Mouse (Mus musculus) c-Kit-positive CD71-positive TER-119-positive erythroid progenitor cells, embryonic 14.5 days (primary cell): Measurements from ENCODE around the gene Ncstn.

Source experiments
- DNase-seq: peaks from one replicate; pipeline ENCODE4 v3.0.0-alpha.2; 2013; ENCODE audit warnings: low spot score

Gene Ncstn

DNA sequence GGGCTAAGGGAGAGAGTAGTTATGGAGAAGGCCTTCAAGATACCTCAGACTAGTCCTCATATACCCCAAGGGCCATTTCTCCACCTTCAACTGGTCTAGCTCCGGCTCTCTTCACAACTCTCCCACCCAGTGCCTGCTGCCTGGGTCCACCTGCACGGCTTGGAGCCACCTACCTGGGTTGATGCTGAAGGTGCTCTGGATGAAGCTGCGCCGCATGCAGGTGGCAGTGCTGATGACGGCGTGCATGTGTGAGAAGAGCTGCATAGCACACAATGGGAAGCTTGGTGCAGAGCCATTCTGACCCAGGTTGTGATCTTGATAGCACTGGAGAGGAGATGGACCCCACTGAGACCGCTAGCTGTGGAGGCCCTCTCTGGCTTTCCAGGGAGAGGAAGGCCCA is 10.0 kb downstream of the Ncstn start:
- DNase-seq, result no peak

- no peak for DNase-seq
Measured at GRCm38 (mm10) chr1:172071556-172071955, 11.0 kb downstream of the Ncstn start.

GRCm38 (mm10) chr1:172070227-172070626 is 12.4 kb downstream of the Ncstn start:
- no peak for DNase-seq

DNA sequence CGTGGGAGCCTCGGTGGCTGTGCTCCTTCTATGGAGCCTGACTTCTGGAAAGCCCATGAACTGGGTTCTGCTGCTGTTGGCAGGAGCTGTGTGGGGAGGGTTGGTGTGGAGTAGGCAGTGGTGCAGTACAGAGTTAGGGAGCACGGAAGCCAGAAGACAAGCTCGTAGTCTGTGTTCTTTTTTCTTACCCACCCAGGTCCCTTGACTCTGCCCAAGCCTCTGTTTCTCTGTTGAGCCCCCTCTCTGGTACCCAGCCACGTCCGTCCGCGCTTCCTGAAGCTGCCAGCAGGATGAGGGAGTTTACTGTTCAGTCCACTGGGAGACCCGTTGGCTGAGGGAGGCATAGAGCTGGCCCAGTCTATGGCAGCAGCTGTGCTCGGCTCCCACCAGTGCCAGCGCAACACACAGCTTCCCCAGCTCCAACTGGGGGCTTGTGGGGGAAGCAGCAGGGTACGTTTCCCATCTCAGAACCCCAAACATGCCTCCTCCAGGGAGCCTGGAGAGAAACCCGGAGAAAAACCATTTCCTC is 17.9 kb downstream of the Ncstn start:
- no peak for DNase-seq

- DNase-seq, result no peak
Measured at GRCm38 (mm10) chr1:172063291-172064023, 19.1 kb downstream of the Ncstn start.

GRCm38 (mm10) chr1:172062101-172062500 is 20.5 kb downstream of the Ncstn start:
- DNase-seq, result no peak

GRCm38 (mm10) chr1:172061217-172061616 is 21.4 kb downstream of the Ncstn start:
- no peak for DNase-seq

GRCm38 (mm10) chr1:172060659-172061058 is 21.9 kb downstream of the Ncstn start:
- no peak for DNase-seq

DNA sequence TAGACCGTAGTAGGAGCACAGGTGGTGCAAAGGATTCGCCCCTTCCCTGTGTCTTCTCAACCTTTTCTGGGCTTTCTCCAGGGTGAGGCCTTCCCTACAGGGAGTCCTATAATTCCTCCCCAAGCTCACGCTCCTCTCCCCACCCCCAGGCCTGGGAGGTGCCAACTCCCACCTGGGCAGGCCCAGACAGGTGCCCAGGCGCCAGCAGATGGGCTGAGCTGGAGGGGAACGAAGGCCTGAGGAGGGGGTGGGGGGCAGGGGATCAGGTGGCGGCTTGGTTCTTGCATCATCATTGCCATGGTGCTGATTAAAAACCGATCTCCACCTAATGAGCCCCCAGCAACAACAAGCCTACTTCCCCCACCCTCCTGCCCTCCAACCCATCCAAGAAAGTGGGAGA is 23.7 kb downstream of the Ncstn start:
- DNase-seq, result no peak

DNA sequence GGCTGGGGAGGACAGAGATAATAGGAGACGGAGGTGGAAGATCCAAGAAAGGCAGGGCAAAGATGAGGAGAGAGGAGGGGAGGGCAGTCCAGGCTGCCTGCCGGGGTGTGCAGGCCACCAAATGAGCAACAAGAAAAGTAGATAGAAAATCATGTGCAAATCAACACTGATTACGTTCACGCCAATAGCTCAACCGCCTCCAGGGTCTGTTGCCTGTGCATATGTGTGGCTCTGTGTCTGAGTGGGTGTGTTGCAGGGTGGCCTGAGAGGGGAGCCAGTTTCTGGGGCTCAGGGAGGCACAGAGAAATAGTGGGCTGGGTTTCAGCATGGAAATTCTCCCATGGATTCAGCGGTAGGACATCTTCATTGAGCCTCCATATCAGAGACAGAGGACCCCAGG is 24.3 kb downstream of the Ncstn start:
- no peak for DNase-seq

DNA sequence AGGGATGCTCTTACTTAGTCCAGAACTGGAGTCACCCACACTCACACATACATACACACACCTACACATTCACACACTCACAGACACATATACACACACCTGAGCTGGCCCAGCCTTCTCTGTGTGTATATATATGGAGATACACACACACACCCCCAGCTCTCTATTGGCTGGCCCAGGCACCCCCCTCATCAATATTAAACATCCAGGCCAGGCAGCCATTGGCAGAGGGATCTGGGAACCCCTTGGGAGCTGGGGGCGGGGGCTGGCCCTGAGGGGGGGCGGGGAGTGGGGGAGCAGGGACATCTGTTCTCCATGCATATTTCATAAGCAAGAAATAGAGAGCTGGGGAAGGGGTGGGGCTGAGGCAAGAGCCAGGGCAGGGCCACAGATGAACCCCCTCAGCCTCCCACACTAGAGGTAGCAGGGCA is 25.1 kb downstream of the Ncstn start, which contains the start of gene Nhlh1:
Gene Nhlh1, minus strand, starts transcription at position 83 of the 431 bp plus-strand sequence.
- no peak for DNase-seq

DNA sequence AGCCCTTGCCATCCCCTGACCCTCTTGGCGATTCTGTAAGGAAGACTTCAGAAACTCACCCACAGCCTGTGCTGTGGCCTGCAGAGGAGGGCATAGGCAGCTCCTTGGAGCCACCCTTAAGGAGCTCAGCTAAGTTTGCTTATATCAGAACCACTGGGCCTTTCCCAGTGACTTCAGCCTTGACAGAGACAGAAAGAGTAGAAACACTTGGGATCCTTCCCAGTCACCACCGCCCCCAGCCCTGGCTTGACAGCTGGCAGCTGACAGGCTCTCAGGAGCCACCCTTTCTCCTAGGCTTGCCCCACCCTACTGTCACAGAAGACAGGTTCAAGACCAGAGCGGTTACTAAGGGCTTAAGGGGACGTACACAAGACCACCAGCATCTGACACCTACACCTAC is 26.3 kb downstream of the Ncstn start:
- DNase-seq, result no peak

DNA sequence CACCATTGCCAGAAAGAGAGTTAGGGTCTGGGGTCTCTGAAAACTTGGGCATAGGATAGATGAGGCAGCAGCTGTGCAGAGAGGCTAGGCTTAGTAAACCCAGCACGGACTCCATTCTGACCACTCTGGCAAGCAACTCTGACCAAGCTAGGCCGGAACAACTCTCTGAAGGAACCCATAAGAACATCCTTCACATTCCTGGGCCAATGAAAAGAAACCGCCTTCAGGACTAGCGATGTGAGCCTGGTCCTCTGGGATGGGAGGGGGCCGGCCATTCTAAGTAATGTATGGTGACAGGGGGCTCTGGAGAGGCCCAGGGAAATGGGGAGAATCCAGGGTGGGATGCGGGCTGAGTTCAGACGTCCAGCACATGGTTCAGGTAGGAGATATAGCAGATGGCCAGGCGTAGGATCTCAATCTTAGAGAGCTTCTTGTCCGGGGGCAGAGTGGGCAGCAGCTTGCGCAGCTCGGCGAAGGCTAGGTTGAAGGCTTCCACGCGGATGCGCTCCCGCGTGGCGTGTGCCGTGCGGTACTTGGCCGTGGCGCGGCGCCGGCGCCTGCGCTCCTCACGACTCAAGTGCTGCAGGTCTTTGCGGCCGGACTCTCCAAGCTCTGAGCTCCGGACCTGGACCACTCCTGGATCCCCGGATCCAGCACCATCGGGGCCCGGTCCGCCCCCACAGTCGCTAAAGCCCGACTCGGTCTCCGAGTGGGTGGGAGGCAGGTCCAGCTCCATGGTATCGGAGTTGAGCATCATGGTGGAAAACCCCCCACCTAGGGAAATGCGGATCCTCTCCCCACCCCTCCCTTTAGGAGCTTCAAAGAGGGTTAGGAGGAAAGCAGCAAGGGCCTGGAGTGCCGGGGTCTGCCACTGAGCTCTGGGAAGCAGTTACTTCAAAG is 28.8 kb downstream of the Ncstn start:
- no peak for DNase-seq

- DNase-seq, result no peak
Measured at GRCm38 (mm10) chr1:172052766-172053279, 29.8 kb downstream of the Ncstn start.

DNA sequence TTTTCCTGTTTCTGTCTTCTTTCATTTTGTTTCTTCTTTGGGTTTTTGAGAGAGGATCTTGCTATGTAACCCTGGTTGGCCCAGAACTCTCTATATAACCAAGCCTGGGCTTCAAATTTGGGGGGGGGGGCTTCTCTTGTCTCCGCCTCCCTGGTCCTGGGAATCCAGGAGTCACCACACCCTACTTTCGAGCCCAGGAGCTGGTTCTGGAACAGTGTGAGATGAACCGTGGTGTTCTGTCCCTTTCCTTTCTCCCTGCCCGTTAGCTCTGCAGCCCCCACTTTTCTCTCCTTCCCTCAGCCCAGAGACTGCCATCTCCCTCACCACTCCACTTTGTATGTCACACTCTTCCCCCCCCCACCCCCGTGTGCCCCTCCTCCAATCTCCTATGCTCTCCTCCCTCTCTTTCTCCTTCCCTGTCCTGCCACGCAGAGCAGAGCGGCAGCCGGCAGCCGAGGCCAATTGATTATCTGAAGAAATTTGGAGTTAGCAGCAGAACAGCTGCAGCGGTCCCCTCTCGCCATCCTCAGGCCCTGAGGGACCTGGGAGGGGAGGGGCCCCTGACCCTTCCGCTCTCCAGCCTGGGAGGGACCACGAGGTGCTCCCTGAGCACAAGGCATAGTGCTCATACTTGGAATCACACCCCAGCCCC is 33.3 kb downstream of the Ncstn start:
- DNase-seq, result no peak

DNA sequence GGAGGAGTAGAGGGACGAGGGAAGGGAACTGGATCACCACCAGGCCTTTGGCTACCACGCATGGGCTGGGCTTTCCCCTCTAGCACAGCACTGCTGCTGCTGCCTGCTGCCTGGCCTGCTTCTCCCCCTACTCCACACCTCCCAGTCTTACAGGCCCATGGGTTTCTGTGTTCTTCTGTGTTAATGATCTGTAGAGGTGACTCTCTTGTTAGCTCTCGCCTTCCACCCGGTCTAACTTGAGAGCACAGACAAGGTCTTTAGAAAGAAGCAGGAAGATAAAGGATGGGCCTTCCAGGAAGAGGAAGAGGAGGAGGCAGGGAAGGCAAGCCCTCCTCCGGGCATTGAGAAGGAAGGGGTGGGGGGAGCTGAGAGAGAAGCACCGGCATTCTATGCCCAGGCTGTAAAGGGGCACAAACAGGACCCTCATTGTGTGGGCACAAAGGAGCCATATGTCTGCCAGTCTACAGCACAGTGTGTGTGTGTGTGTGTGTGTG is 34.3 kb downstream of the Ncstn start:
- no peak for DNase-seq

DNA sequence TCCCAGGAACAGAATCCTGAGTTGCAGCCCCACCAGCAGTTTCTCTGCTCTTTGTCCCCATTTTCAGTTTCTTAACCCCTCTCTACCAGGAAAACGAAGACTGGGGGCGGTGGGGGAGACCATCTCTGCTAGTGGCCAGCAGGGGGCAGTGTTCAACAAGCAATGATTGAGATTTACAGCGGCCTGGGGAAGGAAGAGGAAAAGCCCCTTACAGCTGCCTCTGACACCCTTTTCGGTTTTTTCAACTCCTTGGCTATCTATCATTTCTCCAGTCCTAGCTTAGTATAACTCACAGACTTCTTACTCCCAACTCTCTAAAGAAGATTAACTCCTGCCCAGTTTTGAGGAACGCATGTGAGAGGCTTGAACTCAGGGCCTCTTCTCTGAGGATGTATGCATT is 35.7 kb downstream of the Ncstn start:
- DNase-seq, result peak; percentile 70

- DNase-seq, result no peak
Measured at GRCm38 (mm10) chr1:172046410-172046809, 36.2 kb downstream of the Ncstn start.

DNA sequence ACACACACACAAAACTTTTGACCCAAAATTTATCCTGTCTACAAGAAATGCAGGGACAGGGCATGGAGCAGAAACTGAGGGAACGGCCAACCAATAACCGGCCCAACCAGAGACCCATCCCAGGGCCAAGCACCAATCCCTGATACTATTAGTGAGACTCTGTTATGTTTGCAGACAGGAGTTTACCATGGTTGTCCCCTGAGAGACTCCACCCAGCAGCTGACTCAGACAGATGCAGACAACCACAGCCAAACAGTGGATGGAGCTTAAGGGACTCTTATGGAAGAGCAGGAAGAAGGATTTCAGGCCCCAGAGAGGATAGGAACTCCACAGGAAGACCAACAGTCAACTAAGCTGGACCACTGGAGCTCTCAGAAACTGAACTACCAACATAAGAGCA is 52.7 kb downstream of the Ncstn start:
- no peak for DNase-seq

DNA sequence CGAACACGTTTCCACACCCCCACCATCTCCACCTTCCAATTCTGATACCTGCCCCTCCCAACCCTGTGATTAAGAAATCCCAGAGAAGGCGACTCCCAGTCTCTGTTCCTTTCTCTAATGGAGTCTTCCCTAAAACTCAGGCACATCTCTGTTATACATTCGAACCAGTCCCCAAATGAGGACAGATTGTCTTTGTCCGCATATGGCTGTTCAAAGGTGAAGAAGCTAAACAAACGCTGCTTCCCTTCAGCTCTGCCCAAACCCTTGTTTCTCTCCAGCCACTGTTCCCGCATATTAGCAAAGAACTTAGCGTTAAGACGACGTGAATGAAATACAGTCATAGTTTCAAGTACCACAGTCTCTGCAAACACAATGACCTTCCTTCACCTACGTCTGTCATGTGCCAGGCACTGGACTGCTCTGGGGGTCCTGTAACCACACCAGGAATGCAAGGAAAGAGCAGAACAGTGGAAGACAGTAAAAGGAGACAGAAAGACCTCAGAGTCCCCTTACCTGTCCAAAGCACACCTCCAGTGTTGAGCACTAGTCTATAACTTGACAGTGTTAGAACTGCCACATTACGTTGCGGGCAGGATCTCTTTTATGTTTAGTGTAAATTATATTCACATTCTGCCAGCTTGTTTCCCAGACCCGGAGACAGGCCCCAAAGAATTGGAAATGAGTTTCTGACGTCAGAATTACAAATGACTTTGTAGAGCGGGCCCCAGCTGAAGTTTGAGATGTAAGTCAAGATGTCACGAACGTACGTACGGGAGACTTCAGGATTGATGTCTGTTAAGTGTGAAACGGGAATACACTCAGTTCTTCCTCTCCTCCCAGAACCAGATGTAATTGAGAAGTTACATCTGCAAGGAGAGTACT is 54.0 kb downstream of the Ncstn start, which contains the start of gene Vangl2:
Gene Vangl2, minus strand, starts transcription at position 51 of the 882 bp plus-strand sequence.
- DNase-seq, result no peak

DNA sequence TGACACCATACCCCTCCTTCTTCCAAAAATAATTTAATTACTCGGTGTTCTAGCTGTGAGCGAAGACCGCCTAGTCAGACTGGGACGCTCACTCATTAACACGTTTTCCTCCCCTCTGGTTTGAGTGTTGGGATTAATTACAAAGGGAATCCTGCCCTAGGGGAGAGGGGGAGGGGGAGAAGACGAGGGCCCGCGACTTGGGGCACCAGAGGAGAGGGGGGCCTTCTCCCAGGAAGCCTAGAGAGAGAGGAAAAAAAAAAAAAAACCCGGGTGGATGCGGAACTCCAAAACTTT is 54.8 kb downstream of the Ncstn start:
- no peak for DNase-seq
